Mouse (Mus musculus) forebrain, embryonic 15.5 days (tissue): ENCODE results near the gene Gm43517. TPM values are rescaled to one million over a fixed set of nuclear protein-coding genes. Genes with fewer than 3 reads are reported as not detected.
A peak's percentile ranks its signal among the peaks of the same experiment; 100 is the strongest.

Experiments used
- ATAC-seq: fragments of 200-750 bp; cut with Nextera tagmentation; replicated peaks from 2 replicates; pipeline ENCODE4 v1.8.0; 2017; ENCODE audit warnings: mild to moderate bottlenecking, moderate TSS enrichment, moderate library complexity
- H3K27ac ChIP-seq: fragments of 300-500 bp; sonication (generic); replicated peaks from 2 replicates; pipeline ENCODE4 v1.5.1; 2015; ENCODE audit warnings: mild to moderate bottlenecking, inconsistent platforms
- H3K27me3 ChIP-seq: fragments of 300-500 bp; sonication (generic); 2 replicates; pipeline ENCODE4 v1.6.1; 2015; ENCODE audit warnings: inconsistent platforms
- H3K36me3 ChIP-seq: fragments of 300-500 bp; sonication (generic); 2 replicates; pipeline ENCODE4 v1.6.1; 2015; ENCODE audit warnings: mild to moderate bottlenecking, inconsistent platforms
- H3K4me1 ChIP-seq: fragments of 300-500 bp; sonication (generic); 2 replicates; pipeline ENCODE4 v1.6.1; 2015; ENCODE audit warnings: inconsistent platforms
- H3K4me2 ChIP-seq: fragments of 300-500 bp; sonication (generic); replicated peaks from 2 replicates; pipeline ENCODE4 v1.6.1; 2015; ENCODE audit warnings: mild to moderate bottlenecking, inconsistent platforms
- H3K4me3 ChIP-seq: fragments of 300-500 bp; sonication (generic); 2 replicates; pipeline ENCODE4 v1.5.1; 2015; ENCODE audit warnings: mild to moderate bottlenecking, inconsistent platforms
- H3K9ac ChIP-seq: fragments of 300-500 bp; sonication (generic); replicated peaks from 2 replicates; pipeline ENCODE4 v1.6.1; 2015; ENCODE audit warnings: mild to moderate bottlenecking, inconsistent platforms
- H3K9me3 ChIP-seq: fragments of 300-500 bp; sonication (generic); 2 replicates; pipeline ENCODE4 v1.6.1; 2016; ENCODE audit warnings: inconsistent platforms
- WGBS: fragments of 180-500 bp; shearing (Covaris S2); methylation state at CpG from one replicate; pipeline ENCODE4 v1.1.7; 2015; ENCODE audit warnings: mixed read lengths; 5-methylcytosine and 5-hydroxymethylcytosine counted together
- polyA plus RNA-seq: library from polyadenylated mRNA; unstranded; fragments of >200 nt; fragmentation: Nextera tagmentation; extraction: Ambion mirVana; gene quantifications from 2 replicates; pipeline ENCODE4 v1.2.1, GENCODE M21; 2015

Gm43517 gene
- polyA plus RNA-seq, 1 experiment from 2014 or later, result 2.8 TPM

DNA sequence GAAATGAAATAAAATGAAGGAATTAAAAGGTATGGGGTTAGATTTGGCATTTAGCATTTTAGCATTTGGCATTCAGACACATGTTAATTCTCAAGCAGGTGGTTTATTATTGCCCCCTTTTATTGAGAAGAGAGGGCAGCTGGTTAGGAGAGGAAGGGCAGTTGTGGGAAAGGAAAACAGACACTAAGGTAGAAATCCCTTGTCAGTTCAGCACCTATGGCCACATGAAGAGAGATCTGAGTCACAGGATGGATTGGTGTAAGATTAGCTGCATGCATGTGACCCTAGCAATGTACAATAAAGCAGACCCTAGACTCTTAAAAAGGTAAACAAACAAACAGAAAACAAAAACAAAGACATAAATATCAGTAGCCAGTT, 13.2 kb downstream of the Gm43517 start:
- Histone ChIP-seq H3K27me3 (no peaks in the 10 kb centered on the region), H3K4me1 (peaks cover 35% of the 10 kb centered on the region), H3K4me3 (0 out of 2 replicates have a peak overlapping the region, but pooled peaks have one; percentile 12), H3K9ac (peak overlapping the region; percentile 46), H3K4me2 (peak overlapping the region; percentile 39), H3K9me3 (no peaks in the 10 kb centered on the region), H3K27ac (peak overlapping the region; percentile 92), H3K36me3 (peaks cover 2% of the 10 kb centered on the region; the same call in 1 of the 2 replicates)
- ATAC-seq, result no peak

GRCm38 (mm10) chr12:49398636-49399035, 13.7 kb downstream of the Gm43517 start:
- 7% methylated on average over 3 of the region's 3 CpGs for WGBS
- H3K27me3 ChIP-seq, result no peaks in the 10 kb centered on the region

DNA sequence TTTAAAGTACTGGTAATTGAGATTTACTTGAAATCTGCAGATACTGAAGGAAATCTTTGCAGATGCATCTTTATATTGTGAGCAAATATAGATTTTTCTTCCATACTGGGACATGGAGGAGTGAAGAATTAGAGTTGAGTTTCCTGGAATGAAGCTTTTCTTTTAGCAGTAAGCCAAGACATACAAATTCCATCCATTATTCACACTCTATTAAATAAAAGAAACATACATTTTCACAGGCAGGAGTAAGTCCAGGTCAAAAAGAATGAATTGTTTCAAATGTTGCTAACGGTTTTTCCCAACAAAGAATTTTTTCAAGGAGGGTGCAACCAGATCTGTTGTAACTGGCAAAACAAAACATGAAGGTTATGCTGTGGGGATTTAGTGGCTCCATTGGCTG, 14.6 kb downstream of the Gm43517 start:
- WGBS, result 0% methylated on average over 1 of the region's 1 CpGs
- Histone ChIP-seq H3K4me2 (peak overlapping the region; percentile 96), H3K4me3 (peak overlapping the region; percentile 47), H3K9me3 (no peaks in the 10 kb centered on the region), H3K4me1 (peaks cover 41% of the 10 kb centered on the region), H3K27me3 (no peaks in the 10 kb centered on the region), H3K27ac (peak overlapping the region; percentile 100), H3K36me3 (peaks cover 6% of the 10 kb centered on the region; the same call in 1 of the 2 replicates), H3K9ac (peak overlapping the region; percentile 93)
- ATAC-seq, result no peak

More at GRCm38 (mm10) chr12:49398636-49399035, 13.7 kb downstream of the Gm43517 start:
- H3K9me3 ChIP-seq, result no peaks in the 10 kb centered on the region
- no peak for ATAC-seq
- peak overlapping the region; percentile 92 for H3K27ac ChIP-seq
- peak overlapping the region; percentile 38 for H3K4me2 ChIP-seq
- peak overlapping the region; percentile 45 for H3K9ac ChIP-seq
- peaks cover 37% of the 10 kb centered on the region for H3K4me1 ChIP-seq
- H3K36me3 ChIP-seq, result peaks cover 6% of the 10 kb centered on the region; the same call in 1 of the 2 replicates
- peak overlapping the region; percentile 19 for H3K4me3 ChIP-seq

DNA sequence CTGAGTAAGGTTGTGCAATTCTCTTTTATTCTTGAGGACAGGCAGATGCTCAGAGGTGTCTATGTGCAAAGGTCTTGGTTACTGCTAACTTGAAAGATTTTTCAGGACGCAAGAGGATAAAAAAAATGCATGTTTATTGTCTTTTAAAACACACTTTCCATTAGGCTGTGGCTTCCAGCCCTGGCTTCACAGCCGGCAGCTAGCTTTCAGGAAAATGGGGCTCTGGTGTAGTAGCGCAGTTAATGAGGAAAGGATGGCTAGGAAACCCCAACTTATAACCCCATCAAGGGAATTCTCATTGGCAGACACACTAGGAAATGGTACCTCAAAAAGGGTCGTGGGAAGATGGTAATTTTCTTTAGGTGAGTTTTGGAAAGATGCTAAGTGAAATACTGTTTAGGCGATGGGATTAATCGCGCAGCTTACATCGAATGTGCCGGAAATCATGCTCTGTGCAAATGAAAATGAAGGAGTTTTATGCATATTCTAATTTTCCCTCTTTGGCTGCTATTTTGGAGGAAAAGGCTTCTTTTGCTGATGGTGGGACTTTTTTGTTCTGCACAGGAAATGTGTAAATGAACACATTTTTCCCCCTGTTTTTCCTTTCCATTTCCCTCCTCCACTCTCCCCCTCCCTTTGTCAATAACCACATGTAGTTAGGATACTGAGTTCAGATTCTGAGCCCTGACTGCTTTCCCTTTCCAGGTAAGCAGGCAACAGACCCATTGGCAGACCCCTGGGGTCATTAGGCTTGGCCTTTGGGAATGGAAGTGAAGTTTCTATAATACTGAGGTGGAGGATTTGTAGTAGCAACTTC, 15.3 kb downstream of the Gm43517 start:
- Histone ChIP-seq H3K27ac (peak overlapping the region; percentile 100), H3K9me3 (no peaks in the 10 kb centered on the region), H3K4me3 (peak overlapping the region; percentile 47), H3K27me3 (no peaks in the 10 kb centered on the region), H3K36me3 (peaks cover 6% of the 10 kb centered on the region; the same call in 1 of the 2 replicates), H3K9ac (peak overlapping the region; percentile 93), H3K4me2 (peak overlapping the region; percentile 96), H3K4me1 (peaks cover 41% of the 10 kb centered on the region)
- peak; percentile 47 for ATAC-seq
- WGBS, result 2% methylated on average over 9 of the region's 9 CpGs

- peak overlapping the region; percentile 47 for H3K4me3 ChIP-seq
- H3K4me1 ChIP-seq, result peaks cover 41% of the 10 kb centered on the region
- H3K9me3 ChIP-seq, result no peaks in the 10 kb centered on the region
- peaks cover 6% of the 10 kb centered on the region; the same call in 1 of the 2 replicates for H3K36me3 ChIP-seq
- under 1% methylated on average over 8 of the region's 8 CpGs for WGBS
- no peaks in the 10 kb centered on the region for H3K27me3 ChIP-seq
- H3K4me2 ChIP-seq, result peak overlapping the region; percentile 96
- peak overlapping the region; percentile 93 for H3K9ac ChIP-seq
- peak overlapping the region; percentile 100 for H3K27ac ChIP-seq
- ATAC-seq, result no peak
These were observed 15.8 kb downstream of the Gm43517 start for GRCm38 (mm10) chr12:49400853-49401118.

- Histone ChIP-seq H3K27me3 (no peaks in the 10 kb centered on the region), H3K4me2 (peak overlapping the region; percentile 96), H3K9me3 (no peaks in the 10 kb centered on the region), H3K36me3 (peaks cover 6% of the 10 kb centered on the region; the same call in 1 of the 2 replicates), H3K9ac (peak overlapping the region; percentile 93), H3K4me1 (peaks cover 39% of the 10 kb centered on the region), H3K4me3 (peak overlapping the region; percentile 47), H3K27ac (peak overlapping the region; percentile 100)
- peak; percentile 95 for ATAC-seq
- whole genome bisulfite sequencing, result under 1% methylated on average over 65 of the region's 68 CpGs
These were observed 16.3 kb downstream of the Gm43517 start for GRCm38 (mm10) chr12:49401119-49401795.

GRCm38 (mm10) chr12:49401796-49402130, 16.8 kb downstream of the Gm43517 start:
- Histone ChIP-seq H3K4me2 (peak overlapping the region; percentile 96), H3K4me1 (peaks cover 36% of the 10 kb centered on the region), H3K4me3 (peak overlapping the region; percentile 47), H3K9ac (peak overlapping the region; percentile 93), H3K27ac (peak overlapping the region; percentile 100), H3K36me3 (peaks cover 6% of the 10 kb centered on the region; the same call in 1 of the 2 replicates), H3K9me3 (no peaks in the 10 kb centered on the region), H3K27me3 (no peaks in the 10 kb centered on the region)
- no peak for ATAC-seq
- WGBS, result 0% methylated on average over 5 of the region's 5 CpGs

- 14% methylated on average over 2 of the region's 2 CpGs for WGBS
- H3K4me3 ChIP-seq, result no peak overlapping the region
- H3K9me3 ChIP-seq, result no peaks in the 10 kb centered on the region
- no peak overlapping the region for H3K9ac ChIP-seq
- no peaks in the 10 kb centered on the region for H3K27me3 ChIP-seq
- ATAC-seq, result peak; percentile 36; the same call in 1 of the 2 replicates
- no peak overlapping the region for H3K4me2 ChIP-seq
- H3K36me3 ChIP-seq, result peaks cover 7% of the 10 kb centered on the region; the same call in 1 of the 2 replicates
- H3K27ac ChIP-seq, result peak overlapping the region; percentile 69
- H3K4me1 ChIP-seq, result peaks cover 7% of the 10 kb centered on the region; the same call in 1 of the 2 replicates
These were observed 24.9 kb downstream of the Gm43517 start for GRCm38 (mm10) chr12:49409833-49410232.

DNA sequence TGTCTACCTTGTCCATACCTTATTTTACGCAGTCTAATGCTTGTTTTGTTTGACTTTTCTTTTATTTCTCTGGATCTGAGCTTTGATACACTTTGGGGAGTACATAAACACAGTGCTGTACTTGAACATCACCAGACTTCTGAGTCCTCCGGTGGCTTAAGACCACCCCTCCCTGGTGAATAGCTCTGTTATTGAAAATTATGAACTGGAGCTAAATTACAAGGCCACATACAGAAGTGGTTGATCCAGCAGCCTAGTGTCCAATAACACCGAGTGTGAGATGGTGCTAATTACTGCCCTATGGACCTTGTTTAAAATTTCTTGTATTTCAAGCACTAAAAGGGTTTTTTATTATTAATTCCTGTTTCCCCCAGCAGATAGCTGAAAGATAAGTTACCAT, 33.0 kb downstream of the Gm43517 start:
- H3K9me3 ChIP-seq, result no peaks in the 10 kb centered on the region
- no peak overlapping the region for H3K9ac ChIP-seq
- no peak overlapping the region for H3K4me2 ChIP-seq
- H3K27ac ChIP-seq, result no peak overlapping the region
- WGBS, result 78% methylated on average over 3 of the region's 3 CpGs
- no peaks in the 10 kb centered on the region for H3K27me3 ChIP-seq
- ATAC-seq, result no peak
- H3K4me1 ChIP-seq, result no peaks in the 10 kb centered on the region
- H3K4me3 ChIP-seq, result no peak overlapping the region
- no peaks in the 10 kb centered on the region for H3K36me3 ChIP-seq

Other genes with a start within 250 kb of the Gm43517 start
- gene Foxg1, start 2.5 kb upstream of the Gm43517 start, polyA plus RNA-seq, result 110 and 111 TPM in 2 replicates